31 mouse cellular contexts compared by ENCODE assay signal in genomic region chr5:139661713-139662112, GRCm38 (mm10).
"Had no signal": no experiment of that assay in that cellular context is flagged by ENCODE, and none has a peak within 500 bp of the region (broad histone marks: within the 10 kb centered on the region; RNA-seq: fewer than 3 reads in every experiment).

No protein-coding gene starts in this region.

- H3K4me2 ChIP-seq: limb, embryonic 12.5 days; limb, embryonic 13.5 days; limb, embryonic 15.5 days; liver, embryonic 11.5 days; liver, embryonic 12.5 days; liver, embryonic 13.5 days; liver, embryonic 15.5 days; lung, embryonic 14.5 days; lung, embryonic 15.5 days; midbrain, embryonic 11.5 days; midbrain, embryonic 12.5 days; midbrain, embryonic 13.5 days; midbrain, embryonic 15.5 days; neural tube, embryonic 12.5 days had no signal

- H3K27ac ChIP-seq: limb, embryonic 10.5 days; limb, embryonic 12.5 days; limb, embryonic 13.5 days; limb, embryonic 15.5 days; liver, embryonic 12.5 days; liver, embryonic 13.5 days; liver, embryonic 14.5 days; liver, embryonic 15.5 days; lung, embryonic 15.5 days; macrophage; midbrain, embryonic 10.5 days; midbrain, embryonic 12.5 days; midbrain, embryonic 13.5 days; midbrain, embryonic 15.5 days; neural tube, embryonic 12.5 days had no signal

- ATAC-seq: liver, embryonic 12.5 days; liver, postnatal 0 days; lung, postnatal 0 days; midbrain, embryonic 13.5 days; midbrain, embryonic 15.5 days; midbrain, embryonic 16.5 days had no signal

- H3K4me3 ChIP-seq: limb, embryonic 10.5 days; limb, embryonic 12.5 days; limb, embryonic 13.5 days; limb, embryonic 15.5 days; liver, embryonic 12.5 days; liver, embryonic 13.5 days; liver, embryonic 15.5 days; lung, embryonic 15.5 days; megakaryocyte, embryonic 14.5 days; midbrain, embryonic 10.5 days; midbrain, embryonic 12.5 days; midbrain, embryonic 13.5 days; midbrain, embryonic 15.5 days; neural tube, embryonic 12.5 days had no signal

- H3K36me3 ChIP-seq: limb, embryonic 10.5 days; limb, embryonic 12.5 days; limb, embryonic 13.5 days; limb, embryonic 15.5 days; liver, embryonic 12.5 days; liver, embryonic 13.5 days; liver, embryonic 15.5 days; lung, embryonic 15.5 days; midbrain, embryonic 10.5 days; midbrain, embryonic 12.5 days; midbrain, embryonic 13.5 days; midbrain, embryonic 15.5 days; neural tube, embryonic 12.5 days had no signal

- H3K9ac ChIP-seq: limb, embryonic 12.5 days; limb, embryonic 13.5 days; limb, embryonic 15.5 days; liver, embryonic 12.5 days; liver, embryonic 13.5 days; liver, embryonic 14.5 days; liver, embryonic 15.5 days; liver, postnatal 0 days; lung, embryonic 14.5 days; lung, embryonic 15.5 days; midbrain, embryonic 12.5 days; midbrain, embryonic 13.5 days; midbrain, embryonic 15.5 days; neural tube, embryonic 12.5 days had no signal

- H3K4me1 ChIP-seq: liver, embryonic 12.5 days; liver, embryonic 13.5 days; liver, embryonic 15.5 days; lung, embryonic 15.5 days had no signal

- DNase-seq: left cerebral cortex, postnatal 4 days; liver; liver, embryonic 13.5 days; liver, postnatal 0 days; lung, adult 18-20 months; lung, adult 2 months; lung, embryonic 14.5 days; lung, postnatal 10 days; lung, postnatal 14 days; lung, postnatal 36 days; lung, postnatal 4 days; midbrain, embryonic 14.5 days had no signal

- H3K9me3 ChIP-seq: limb, embryonic 10.5 days; limb, embryonic 12.5 days; limb, embryonic 13.5 days; limb, embryonic 15.5 days; liver, embryonic 12.5 days; liver, embryonic 13.5 days; liver, embryonic 15.5 days; lung, embryonic 15.5 days; megakaryocyte, embryonic 14.5 days; midbrain, embryonic 10.5 days; midbrain, embryonic 12.5 days; midbrain, embryonic 13.5 days; midbrain, embryonic 15.5 days; neural tube, embryonic 12.5 days had no signal
